Mouse (Mus musculus): ENCODE data around the gene Ifitm6. TPM values are rescaled to one million over a fixed set of nuclear protein-coding genes. Genes with fewer than 3 reads are reported as not detected.
"Not testable (repeated sequence)": the region's sequence is repeated elsewhere in the genome, so short reads cannot be mapped to it uniquely, and the experiment has no call there.

Ifitm6 gene
- total RNA-seq, 1 experiment from 2014 or later, result not detected

DNA sequence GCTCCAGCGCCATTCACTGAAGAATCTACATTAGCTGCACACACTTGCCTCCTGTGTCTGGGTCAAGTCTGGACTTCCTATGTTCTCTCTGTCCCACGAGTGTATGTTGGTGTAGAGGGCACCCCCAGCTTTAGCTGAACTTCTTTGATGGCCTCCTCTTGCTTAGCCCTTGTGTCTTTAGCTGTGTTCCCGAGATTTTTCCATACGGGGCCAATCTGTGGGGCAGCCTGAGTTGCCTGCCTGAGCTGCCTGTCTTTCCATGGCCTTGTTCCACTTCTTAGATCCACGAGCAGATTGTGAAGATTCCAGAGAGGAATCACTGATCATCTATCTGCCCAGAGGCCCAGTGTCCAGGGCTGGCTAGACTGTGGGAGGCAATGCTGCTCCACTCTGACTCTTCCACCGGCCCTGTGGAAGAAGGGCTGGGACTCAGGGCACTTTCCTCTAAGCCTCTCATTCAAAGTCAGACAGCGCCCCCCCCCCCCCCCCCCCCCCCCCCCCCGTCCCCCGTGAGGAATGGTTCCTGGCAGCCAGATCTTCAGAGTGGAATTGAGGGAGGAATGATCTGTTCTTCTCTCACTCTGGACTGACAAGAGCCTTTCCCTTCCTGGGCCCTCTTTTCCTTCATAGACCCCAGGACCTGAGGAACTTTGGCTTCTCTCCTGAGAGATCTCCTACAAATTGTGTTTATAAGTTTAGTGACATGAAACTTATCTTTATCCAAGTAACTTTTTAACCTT is 23.3 kb upstream of the Ifitm6 start:
- no peak for DNase-seq

GRCm38 (mm10) chr7:141039386-141040107 is 21.8 kb upstream of the Ifitm6 start:
- no peak for DNase-seq

GRCm38 (mm10) chr7:141038090-141039032 is 20.6 kb upstream of the Ifitm6 start:
- DNase-seq, result no peak

GRCm38 (mm10) chr7:141036624-141037023 is 18.9 kb upstream of the Ifitm6 start:
- DNase-seq, result not testable (repeated sequence)

GRCm38 (mm10) chr7:141032458-141033167 is 14.9 kb upstream of the Ifitm6 start:
- no peak for DNase-seq

GRCm38 (mm10) chr7:141030390-141030789 is 12.7 kb upstream of the Ifitm6 start:
- no peak for DNase-seq

DNA sequence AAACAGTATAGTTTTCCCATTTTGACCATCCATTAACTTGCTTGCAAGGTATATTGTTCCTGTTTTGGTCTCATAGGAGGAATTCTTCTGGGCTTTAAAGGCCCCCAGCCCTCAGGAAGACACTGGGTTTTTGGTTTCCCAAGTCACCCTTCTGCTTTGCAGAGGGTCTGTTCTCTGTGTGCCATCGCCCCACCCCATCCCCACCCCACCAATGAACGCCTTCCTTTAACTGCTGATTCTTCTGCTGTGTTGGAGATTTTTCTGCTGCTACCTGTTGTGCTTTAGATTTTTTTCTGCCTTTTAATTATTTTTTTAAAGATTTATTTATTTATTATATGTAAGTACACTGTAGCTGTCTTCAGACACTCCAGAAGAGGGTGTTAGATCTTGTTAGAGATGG is 11.1 kb upstream of the Ifitm6 start, which contains the start of gene Gm17387:
Gene Gm17387, plus strand, starts transcription at position 301 of the 400 bp plus-strand sequence.
- DNase-seq, result no peak

GRCm38 (mm10) chr7:141026740-141027098 is 9.0 kb upstream of the Ifitm6 start:
- no peak for DNase-seq

DNA sequence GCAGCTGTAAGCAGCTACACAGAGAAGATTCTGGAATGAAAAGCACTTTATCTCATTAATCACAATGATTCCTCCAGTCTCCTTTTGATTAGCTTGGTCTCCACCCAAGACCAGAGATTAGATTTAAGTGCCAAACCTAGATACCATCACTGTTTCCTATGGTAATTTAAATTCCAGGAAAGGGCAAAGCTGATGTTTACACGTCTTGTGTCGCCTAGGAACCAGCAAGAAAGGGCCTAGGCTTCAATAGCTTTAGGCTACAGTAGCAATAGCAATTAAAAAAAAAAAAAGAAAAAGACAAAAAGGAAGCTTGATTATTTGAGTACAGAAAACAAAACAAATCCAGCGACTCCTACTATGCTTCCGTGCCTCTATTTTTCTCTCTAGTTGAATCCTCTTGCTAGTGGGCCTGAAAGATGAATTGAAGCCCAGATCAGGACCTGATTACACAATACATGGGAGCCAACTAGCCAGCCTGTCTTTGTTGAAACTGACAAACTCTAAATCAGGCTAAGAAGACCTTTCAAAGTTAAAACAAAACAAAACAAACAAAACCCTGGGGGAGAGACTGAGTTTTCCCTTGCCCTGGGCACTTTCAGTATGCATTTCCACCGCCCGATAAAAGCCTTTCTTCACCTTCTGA is 8.5 kb upstream of the Ifitm6 start:
- no peak for DNase-seq

GRCm38 (mm10) chr7:141024865-141025838 is 7.4 kb upstream of the Ifitm6 start:
- DNase-seq, result no peak

DNA sequence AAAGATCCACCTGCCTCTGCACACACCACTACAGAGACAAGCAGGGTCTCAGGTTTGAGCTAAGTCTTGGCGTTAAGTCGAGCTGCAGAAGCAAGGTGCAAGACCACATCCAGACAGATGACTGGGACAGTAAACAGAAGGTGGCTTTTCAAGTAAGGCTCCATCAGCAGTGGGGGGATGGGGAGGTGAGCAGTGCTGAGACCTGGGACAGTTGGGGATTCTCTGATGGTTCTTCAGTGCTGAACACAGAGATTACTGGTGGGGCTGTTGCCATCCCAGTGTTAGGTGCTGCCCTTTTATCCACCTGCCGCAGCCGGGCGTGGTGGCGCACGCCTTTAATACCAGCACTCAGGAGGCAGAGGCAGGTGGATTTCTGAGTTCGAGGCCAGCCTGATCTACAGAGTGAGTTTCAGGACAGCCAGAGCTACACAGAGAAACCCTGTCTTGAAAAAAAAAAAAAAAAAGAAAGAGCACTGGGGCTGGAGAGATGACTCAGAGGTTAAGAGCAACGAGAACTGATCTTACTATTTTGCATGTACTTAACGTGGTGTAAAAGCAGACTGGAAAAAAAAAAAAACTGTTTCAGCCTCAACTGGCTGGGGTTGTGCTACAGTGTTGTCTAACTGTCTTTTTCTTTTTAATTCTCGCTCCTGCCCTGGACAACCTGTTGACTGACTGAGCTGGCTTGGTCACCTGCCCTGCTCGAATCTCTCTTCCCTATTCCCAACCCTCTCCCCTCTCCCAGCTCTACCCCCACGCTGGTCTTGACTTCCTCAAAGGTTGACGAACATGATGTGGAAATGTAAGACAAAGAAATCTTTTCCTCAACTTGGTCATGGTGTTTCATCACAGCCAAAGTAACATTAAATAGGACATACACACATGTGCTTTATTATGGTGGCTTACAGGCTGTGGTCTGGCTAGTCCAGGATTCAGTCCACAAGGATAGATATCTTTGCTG is 4.0 kb upstream of the Ifitm6 start:
- DNase-seq, result no peak

DNA sequence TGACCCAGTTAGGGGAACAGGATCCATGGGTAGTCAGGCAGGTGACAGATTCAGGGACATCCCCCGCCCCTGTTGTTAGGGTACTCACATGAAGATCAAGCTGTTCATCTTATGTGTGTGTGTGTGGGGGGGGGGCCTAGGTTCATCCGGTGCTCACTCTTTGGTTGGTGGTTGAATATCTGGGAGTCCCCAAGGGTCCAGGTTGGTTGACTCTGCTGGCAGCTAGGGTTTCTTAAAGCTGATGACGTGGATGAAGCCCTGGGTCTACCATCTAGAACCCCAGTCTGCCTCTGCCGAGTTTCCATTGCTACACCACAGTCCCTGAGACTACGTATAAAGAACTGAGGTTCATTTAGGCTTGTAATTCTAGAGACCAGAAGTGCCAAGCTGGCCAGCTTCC is 1.3 kb upstream of the Ifitm6 start:
- DNase-seq, result no peak

GRCm38 (mm10) chr7:141016707-141017697 is 722 bp downstream of the Ifitm6 start:
- DNase-seq, result no peak

- no peak for DNase-seq
These were observed 6.4 kb downstream of the Ifitm6 start for GRCm38 (mm10) chr7:141011238-141011770.

GRCm38 (mm10) chr7:141010593-141010992 is 7.1 kb downstream of the Ifitm6 start, which contains the start of gene Ifitm3:
Gene Ifitm3, minus strand, starts transcription at chr7:141010770.
- DNase-seq, result peak; percentile 51

- DNase-seq, result no peak
These were observed 8.1 kb downstream of the Ifitm6 start for GRCm38 (mm10) chr7:141009665-141010064.
